Mouse (Mus musculus): Measurements from ENCODE around the gene Gm10644.
"Not testable (repeated sequence)": the region's sequence is repeated elsewhere in the genome, so short reads cannot be mapped to it uniquely, and the experiment has no call there.

The Gm10644 gene

GRCm38 (mm10) chr8:83955106-83955957, at the start of gene Gm10644, which contains the start of gene Asf1b:
Gene Gm10644, minus strand, starts transcription at chr8:83955205.
Gene Asf1b, plus strand, starts transcription at chr8:83955507.
- DNase-seq (ENCODE audit: extremely low spot score, low spot score): peak; percentile 97

DNA sequence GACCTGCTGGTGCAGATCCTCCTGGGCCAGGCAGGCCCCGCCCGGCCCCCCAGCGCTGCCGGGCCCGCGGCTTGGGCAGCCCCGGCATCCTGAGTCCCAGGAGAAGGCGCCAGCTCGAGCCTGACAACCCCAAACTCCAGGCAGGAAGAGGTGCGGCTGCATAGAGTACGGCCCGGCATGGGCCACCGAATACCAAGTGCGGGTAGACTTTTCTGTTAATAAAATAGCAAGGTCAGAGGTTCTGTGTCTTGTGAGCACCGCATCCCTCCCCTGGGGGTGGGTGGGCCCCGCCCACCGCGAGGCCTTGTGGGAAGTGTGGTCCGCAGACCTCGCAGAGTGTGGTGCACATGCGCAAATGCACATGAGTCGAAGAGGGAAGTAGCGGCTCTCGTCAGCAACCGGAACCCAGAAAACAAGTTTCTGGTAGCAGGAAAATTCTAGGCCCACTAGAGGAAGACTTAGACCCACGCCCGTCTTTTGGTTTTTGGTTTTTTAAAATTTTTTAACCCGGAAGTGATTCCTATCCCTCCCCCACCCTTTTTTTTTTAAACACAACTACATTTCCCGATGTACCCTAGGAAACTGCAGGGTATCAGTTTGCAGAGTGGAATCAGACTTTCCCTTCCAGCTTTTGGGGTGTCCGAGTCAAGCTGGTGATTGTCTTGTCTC, 49.7 kb upstream of the Gm10644 start:
- DNase-seq (ENCODE audit: extremely low spot score, low spot score): peak; percentile 91

- no peak for DNase-seq (ENCODE audit: extremely low spot score, low spot score)
Observed at GRCm38 (mm10) chr8:84003612-84004246, 48.7 kb upstream of the Gm10644 start.

DNA sequence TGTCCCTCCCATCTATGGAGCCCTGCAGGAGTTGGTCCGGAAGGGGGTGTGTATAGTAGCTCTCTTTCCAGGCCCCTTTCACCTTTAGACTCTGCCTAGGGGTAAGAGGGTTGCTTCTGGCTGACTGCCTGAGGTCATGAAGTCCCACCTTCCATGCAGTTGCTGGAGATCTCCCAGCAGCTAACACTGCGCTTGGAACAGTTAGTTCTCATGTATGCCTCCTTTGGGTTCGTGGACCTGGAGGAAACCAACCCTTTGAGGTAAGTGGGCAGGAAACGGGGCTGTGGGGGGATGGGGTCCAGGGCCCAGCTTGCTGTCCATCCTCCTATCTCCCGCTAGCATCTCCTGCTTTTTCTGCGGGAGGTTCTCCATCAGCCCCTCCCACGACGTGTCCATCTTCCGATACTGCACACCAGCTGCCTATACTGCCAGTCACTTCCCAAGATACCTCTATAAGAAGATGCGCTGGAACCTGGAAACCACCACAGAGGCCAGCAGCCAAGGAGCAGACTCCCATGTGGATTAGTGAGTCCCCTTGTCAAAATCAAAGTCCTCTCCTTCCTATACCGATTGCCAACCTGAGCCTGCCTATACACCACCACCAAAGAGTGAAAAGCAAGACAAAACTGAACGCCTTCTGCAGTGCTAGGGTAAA, 48.1 kb upstream of the Gm10644 start:
- no peak for DNase-seq (ENCODE audit: extremely low spot score, low spot score)

DNA sequence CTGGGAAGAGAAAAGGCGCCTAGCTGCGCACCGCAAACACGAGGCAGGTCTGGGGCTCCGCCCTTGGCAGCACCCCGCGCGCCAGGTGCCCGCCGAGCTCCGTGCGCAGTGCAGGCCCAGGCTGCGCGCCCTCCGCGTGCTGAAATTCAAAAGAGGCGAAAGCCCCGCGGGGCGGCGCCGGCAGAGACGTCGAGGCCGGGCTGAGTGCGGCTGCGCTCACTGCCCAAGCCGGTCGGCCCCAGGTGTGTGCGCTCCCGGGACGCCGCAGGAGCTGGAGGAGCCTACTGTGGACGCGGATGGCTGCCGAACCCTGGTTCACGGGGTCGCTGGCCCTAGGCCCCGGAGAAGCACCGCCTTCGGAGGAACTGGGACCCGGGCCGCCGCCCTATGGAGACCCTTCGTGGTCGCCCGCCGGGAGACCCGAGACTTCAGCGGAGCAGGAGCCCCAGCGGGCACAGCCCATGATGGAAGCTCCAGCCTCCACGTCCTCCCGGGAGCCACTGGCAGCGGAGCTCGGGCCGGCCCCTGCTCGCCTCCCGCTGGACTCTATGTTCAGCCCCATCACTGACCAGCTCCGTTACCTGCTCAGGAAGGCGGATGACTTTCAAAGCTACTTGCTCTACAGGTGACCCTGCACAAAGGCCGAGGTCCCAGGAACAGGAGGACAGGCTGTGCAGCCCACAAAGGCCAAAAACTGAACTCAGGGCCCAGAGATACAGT, 46.4 kb upstream of the Gm10644 start, which contains the start of gene 1700067K01Rik:
TSS of gene 1700067K01Rik (plus strand) at position 222 of the 720 bp plus-strand sequence.
- peak; percentile 41 for DNase-seq (ENCODE audit: extremely low spot score, low spot score)

- no peak for DNase-seq (ENCODE audit: extremely low spot score, low spot score)
Observed at GRCm38 (mm10) chr8:83999825-84000224, 44.8 kb upstream of the Gm10644 start.

DNA sequence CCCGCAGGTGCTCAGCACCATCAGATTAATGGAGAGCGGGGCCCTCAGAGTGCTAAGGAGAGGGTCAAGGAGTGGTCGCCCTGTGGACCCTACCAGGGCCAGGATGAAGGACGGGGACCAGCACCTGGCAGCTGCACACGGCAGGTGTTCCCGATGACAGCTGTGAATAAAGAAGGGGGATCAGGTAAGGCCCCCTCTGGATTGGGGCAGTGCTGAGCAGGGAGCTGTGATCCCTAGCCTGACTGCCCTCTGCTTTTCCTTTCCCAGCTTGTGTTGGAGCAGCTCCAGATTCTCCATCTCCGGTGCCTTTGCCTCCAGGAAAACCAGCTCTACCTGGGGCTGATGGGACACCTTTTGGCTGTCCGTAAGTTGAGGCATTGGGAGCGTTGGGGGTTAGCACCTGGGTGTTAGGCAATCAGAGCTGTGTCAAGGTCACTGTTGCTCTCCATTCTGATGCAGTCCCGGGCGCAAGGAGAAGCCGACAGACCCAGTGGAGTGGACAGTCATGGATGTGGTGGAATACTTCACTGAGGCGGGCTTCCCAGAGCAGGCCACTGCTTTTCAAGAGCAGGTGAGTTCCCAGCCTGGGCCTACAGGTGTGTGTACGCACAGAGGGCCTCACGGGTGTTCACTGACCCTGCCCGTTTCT, 44.2 kb upstream of the Gm10644 start:
- no peak for DNase-seq (ENCODE audit: extremely low spot score, low spot score)

- peak; percentile 71 for DNase-seq (ENCODE audit: extremely low spot score, low spot score)
Observed at GRCm38 (mm10) chr8:83998231-83999056, 43.4 kb upstream of the Gm10644 start.

DNA sequence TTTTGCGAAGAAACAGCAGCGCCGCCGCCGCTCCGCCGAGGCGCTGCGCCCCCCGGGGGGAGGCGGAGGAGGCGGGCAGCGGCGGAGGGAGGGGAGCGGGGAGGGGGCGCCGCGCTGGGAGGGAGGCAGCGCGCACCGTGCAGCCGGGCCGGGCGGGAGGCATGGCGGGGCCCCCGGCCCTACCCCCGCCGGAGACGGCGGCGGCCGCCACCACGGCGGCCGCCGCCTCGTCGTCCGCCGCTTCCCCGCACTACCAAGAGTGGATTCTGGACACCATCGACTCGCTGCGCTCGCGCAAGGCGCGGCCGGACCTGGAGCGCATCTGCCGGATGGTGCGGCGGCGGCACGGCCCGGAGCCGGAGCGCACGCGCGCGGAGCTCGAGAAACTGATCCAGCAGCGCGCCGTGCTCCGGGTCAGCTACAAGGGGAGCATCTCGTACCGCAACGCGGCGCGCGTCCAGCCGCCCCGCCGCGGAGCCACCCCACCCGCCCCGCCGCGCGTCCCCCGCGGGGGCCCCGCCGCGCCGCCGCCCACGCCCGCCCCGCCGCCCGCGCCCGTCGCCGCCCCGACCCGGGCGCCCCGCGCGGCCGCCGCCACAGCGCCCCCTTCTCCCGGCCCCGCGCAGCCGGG, 42.6 kb upstream of the Gm10644 start, which contains the start of gene Samd1:
TSS of gene Samd1 (plus strand) at position 162 of the 631 bp plus-strand sequence.
- DNase-seq (ENCODE audit: extremely low spot score, low spot score): peak; percentile 76

DNA sequence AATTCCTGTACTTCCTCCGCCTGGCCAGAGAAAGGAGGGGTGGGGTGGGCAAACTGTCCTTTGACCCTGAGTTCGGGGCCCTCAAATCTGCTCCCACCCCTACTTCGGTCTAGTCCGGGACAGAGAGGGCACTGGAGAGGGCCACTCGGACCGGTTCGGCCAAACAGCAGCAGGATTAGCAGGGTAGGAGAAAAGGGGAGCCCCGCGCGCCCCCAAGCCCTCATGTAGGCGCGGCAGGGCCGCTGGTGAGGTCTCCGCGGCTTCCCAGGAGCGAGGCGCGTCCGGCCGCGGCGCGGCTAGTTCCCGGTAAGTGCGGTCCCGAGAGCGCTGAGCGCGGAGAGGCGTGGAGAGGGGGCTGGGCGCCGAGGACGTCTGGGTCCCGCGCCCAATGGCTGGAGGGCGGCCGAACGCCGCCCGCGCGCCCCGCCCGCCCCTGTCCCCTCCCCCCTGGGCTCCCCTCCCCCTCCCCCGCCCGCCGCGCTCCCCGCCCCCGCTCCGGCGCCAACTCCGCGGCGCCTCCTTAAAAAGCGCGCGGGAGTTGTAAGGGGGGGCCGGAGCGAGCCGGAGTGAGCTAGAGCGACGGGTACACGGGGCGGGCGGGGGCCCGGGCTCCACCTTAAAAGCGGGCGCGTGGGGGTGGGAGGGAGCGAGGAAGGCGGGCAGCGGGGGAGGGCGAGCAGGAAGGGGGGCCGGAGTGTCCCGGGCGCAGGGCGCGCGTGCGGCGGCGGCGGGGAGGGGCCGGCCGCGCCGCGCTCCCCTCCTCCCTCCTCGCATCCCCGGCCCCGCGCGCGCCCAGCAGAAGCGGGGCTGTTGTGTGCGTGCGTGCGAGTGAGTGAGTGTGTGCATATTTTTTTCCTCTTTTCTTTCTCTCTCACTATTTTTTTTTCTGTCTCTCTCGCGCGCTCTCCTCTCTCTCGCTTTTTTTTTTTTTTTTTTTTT, 41.8 kb upstream of the Gm10644 start:
- peak; percentile 85 for DNase-seq (ENCODE audit: extremely low spot score, low spot score)

- no peak for DNase-seq (ENCODE audit: extremely low spot score, low spot score)
Observed at GRCm38 (mm10) chr8:83995973-83996372, 41.0 kb upstream of the Gm10644 start.

DNA sequence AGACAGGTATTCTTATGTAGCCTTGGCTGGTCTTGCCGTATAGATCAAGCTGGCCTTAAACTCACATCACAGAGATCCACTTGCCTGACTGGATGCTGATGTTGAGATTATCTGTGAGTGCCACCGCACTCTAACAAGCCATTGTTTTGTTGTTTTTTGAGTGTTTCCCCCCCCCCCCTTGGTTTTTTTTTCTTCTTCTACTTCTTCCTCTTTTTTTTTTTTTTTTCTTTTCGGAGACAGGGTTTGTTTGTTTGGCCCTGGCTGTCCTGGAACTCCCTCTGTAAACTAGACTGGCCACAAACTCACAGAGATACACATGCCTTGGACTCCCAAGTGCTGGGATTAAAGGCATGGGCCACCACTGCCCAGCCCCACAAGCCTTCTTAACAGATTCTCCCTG, 39.0 kb upstream of the Gm10644 start:
- DNase-seq (ENCODE audit: extremely low spot score, low spot score): no peak

- DNase-seq (ENCODE audit: extremely low spot score, low spot score): no peak
Observed at GRCm38 (mm10) chr8:83992488-83992887, 37.5 kb upstream of the Gm10644 start.

DNA sequence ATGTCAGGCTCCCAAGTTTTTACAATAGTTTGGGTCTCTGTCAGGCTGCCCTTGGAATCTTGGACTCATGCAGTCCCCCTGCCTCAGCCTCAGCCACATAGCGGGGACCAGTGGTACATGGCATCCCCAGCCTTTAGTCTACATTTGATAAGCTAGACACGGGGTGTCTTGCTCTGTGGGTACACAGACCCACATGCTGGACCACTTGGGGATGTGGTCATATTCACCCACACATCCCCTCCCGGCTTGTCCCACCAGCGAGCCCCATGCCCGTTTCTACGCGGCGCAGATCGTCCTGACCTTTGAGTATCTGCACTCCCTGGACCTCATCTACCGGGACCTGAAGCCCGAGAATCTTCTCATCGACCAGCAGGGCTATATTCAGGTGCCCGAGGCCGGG, 35.2 kb upstream of the Gm10644 start:
- DNase-seq (ENCODE audit: extremely low spot score, low spot score): no peak

GRCm38 (mm10) chr8:83989243-83989642, 34.2 kb upstream of the Gm10644 start:
- no peak for DNase-seq (ENCODE audit: extremely low spot score, low spot score)

DNA sequence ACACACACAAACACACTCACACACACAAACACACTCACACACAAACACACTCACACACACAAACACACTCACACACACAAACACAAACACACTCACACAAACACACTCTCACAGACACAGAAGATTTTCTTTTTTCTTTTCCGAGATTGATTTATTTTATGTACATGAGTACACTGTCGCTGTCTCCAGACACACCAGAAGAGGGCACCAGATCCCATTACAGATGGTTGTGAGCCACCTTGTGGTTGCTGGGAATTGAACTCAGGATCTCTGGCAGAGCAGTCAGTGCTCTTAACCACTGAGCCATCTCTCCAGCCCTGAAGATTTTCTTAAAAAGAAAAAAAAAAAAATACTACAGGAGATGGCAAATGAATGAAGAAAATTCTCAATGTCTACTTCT, 28.2 kb upstream of the Gm10644 start:
- not testable (repeated sequence) for DNase-seq (ENCODE audit: extremely low spot score, low spot score)

DNA sequence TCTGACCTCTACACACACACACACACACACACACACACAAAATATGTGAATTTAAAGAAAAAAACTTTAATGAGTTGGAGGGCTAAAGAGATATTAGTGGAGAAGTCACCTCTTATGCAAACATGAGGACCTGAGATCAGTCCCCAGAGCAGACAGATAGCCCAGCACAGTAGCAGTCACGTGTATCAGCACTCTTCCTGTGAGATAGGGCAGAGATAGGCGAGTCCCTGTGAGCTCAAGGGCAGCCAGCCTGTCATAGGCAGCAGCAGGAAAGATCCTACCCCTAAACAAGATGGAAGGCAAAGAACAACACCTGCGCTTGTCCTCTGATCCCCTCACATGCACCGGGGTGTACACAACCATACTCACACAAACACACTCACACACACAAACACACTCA, 27.4 kb upstream of the Gm10644 start:
- no peak for DNase-seq (ENCODE audit: extremely low spot score, low spot score)

DNA sequence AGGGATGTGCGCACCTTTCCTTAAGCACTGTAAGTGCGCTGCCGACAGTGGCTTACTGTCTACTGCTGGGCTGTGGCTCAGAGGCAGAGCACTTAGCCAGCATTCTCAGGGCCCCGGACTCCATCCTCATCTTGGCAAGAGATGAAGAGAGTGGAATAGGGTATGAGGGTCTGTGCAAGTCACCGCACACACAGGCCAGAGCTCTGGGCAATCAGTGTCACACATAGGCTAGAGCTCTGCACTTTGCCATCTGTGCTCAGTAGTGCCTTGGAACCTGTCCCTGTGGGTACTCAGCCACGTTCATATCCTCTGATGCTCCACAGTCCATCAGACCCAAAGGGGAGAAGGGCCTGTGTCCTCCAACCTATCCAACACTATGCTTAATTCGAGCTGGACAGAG, 26.5 kb upstream of the Gm10644 start:
- no peak for DNase-seq (ENCODE audit: extremely low spot score, low spot score)

Measured in neural tube, embryonic 10.5 days (tissue).